Mouse (Mus musculus): ENCODE data around the gene Spef2. TPM values are rescaled to one million over a fixed set of nuclear protein-coding genes. Genes with fewer than 3 reads are reported as not detected.

Spef2 gene
- polyA plus RNA-seq, 1 experiment from 2014 or later, result 0.94 TPM

GRCm38 (mm10) chr15:9629660-9630059, 119.0 kb downstream of the Spef2 start:
- Histone ChIP-seq H3K9me3 (ENCODE audit: control insufficient read depth, low read length) (no peaks in the 10 kb centered on the region), H3K4me3 (ENCODE audit: low read depth, low read length) (no peak overlapping the region), H3K4me1 (replicated peaks; ENCODE audit: control insufficient read depth, insufficient read depth, low read length) (no peaks in the 10 kb centered on the region), H3K9ac (ENCODE audit: low read length) (no peak overlapping the region), H3K36me3 (ENCODE audit: control insufficient read depth, insufficient read depth, low read length) (no peaks in the 10 kb centered on the region), H3K4me2 (ENCODE audit: low read depth, low read length, severe bottlenecking) (no peak overlapping the region), H3K27ac (ENCODE audit: low read depth, low read length) (no peak overlapping the region), H3K27me3 (ENCODE audit: control insufficient read depth, insufficient read depth, low read length) (no peaks in the 10 kb centered on the region)
- ATAC-seq (replicated peaks; ENCODE audit: low FRiP score) (no peak), DNase-seq (ENCODE audit: low spot score) (no peak)
- 79% methylated on average over 1 of the region's 1 CpGs for WGBS

GRCm38 (mm10) chr15:9624619-9625018, 124.0 kb downstream of the Spef2 start:
- Histone ChIP-seq H3K36me3 (ENCODE audit: control insufficient read depth, insufficient read depth, low read length) (no peaks in the 10 kb centered on the region), H3K27me3 (ENCODE audit: control insufficient read depth, insufficient read depth, low read length) (no peaks in the 10 kb centered on the region), H3K4me1 (replicated peaks; ENCODE audit: control insufficient read depth, insufficient read depth, low read length) (no peaks in the 10 kb centered on the region), H3K9ac (ENCODE audit: low read length) (no peak overlapping the region), H3K4me3 (ENCODE audit: low read depth, low read length) (no peak overlapping the region), H3K9me3 (ENCODE audit: control insufficient read depth, low read length) (no peaks in the 10 kb centered on the region), H3K27ac (ENCODE audit: low read depth, low read length) (no peak overlapping the region), H3K4me2 (ENCODE audit: low read depth, low read length, severe bottlenecking) (no peak overlapping the region)
- 68% methylated on average over 2 of the region's 2 CpGs for WGBS
- no peak for ATAC-seq (replicated peaks; ENCODE audit: low FRiP score)
- DNase-seq (ENCODE audit: low spot score), result no peak

GRCm38 (mm10) chr15:9608177-9608576, 140.5 kb downstream of the Spef2 start:
- Histone ChIP-seq H3K36me3 (ENCODE audit: control insufficient read depth, insufficient read depth, low read length) (no peaks in the 10 kb centered on the region), H3K4me1 (replicated peaks; ENCODE audit: control insufficient read depth, insufficient read depth, low read length) (no peaks in the 10 kb centered on the region), H3K4me2 (ENCODE audit: low read depth, low read length, severe bottlenecking) (no peak overlapping the region), H3K9ac (ENCODE audit: low read length) (no peak overlapping the region), H3K4me3 (ENCODE audit: low read depth, low read length) (no peak overlapping the region), H3K9me3 (ENCODE audit: control insufficient read depth, low read length) (no peaks in the 10 kb centered on the region), H3K27me3 (ENCODE audit: control insufficient read depth, insufficient read depth, low read length) (no peaks in the 10 kb centered on the region), H3K27ac (ENCODE audit: low read depth, low read length) (no peak overlapping the region)
- ATAC-seq (replicated peaks; ENCODE audit: low FRiP score) (no peak), DNase-seq (ENCODE audit: low spot score) (no peak)
- WGBS, result 79% methylated on average over 4 of the region's 4 CpGs

GRCm38 (mm10) chr15:9600088-9600455, 148.6 kb downstream of the Spef2 start:
- Histone ChIP-seq H3K9me3 (ENCODE audit: control insufficient read depth, low read length) (no peaks in the 10 kb centered on the region), H3K27me3 (ENCODE audit: control insufficient read depth, insufficient read depth, low read length) (no peaks in the 10 kb centered on the region), H3K9ac (ENCODE audit: low read length) (no peak overlapping the region), H3K4me1 (replicated peaks; ENCODE audit: control insufficient read depth, insufficient read depth, low read length) (no peaks in the 10 kb centered on the region), H3K27ac (ENCODE audit: low read depth, low read length) (no peak overlapping the region), H3K36me3 (ENCODE audit: control insufficient read depth, insufficient read depth, low read length) (no peaks in the 10 kb centered on the region), H3K4me3 (ENCODE audit: low read depth, low read length) (no peak overlapping the region), H3K4me2 (ENCODE audit: low read depth, low read length, severe bottlenecking) (no peak overlapping the region)
- no peak for DNase-seq (ENCODE audit: low spot score)
- 96% methylated on average over 6 of the region's 6 CpGs for WGBS
- no peak for ATAC-seq (replicated peaks; ENCODE audit: low FRiP score)

- Histone ChIP-seq H3K4me3 (ENCODE audit: low read depth, low read length) (no peak overlapping the region), H3K36me3 (ENCODE audit: control insufficient read depth, insufficient read depth, low read length) (no peaks in the 10 kb centered on the region), H3K4me2 (ENCODE audit: low read depth, low read length, severe bottlenecking) (no peak overlapping the region), H3K27ac (ENCODE audit: low read depth, low read length) (no peak overlapping the region), H3K9ac (ENCODE audit: low read length) (no peak overlapping the region), H3K9me3 (ENCODE audit: control insufficient read depth, low read length) (no peaks in the 10 kb centered on the region), H3K27me3 (ENCODE audit: control insufficient read depth, insufficient read depth, low read length) (no peaks in the 10 kb centered on the region), H3K4me1 (replicated peaks; ENCODE audit: control insufficient read depth, insufficient read depth, low read length) (no peaks in the 10 kb centered on the region)
- ATAC-seq (replicated peaks; ENCODE audit: low FRiP score) (no peak), DNase-seq (ENCODE audit: low spot score) (no peak)
- WGBS, result 90% methylated on average over 12 of the region's 12 CpGs
These were observed 149.1 kb downstream of the Spef2 start for GRCm38 (mm10) chr15:9599382-9600087.

GRCm38 (mm10) chr15:9596298-9597060, 152.2 kb downstream of the Spef2 start:
- Histone ChIP-seq H3K36me3 (ENCODE audit: control insufficient read depth, insufficient read depth, low read length) (no peaks in the 10 kb centered on the region), H3K4me3 (ENCODE audit: low read depth, low read length) (no peak overlapping the region), H3K9me3 (ENCODE audit: control insufficient read depth, low read length) (no peaks in the 10 kb centered on the region), H3K4me1 (replicated peaks; ENCODE audit: control insufficient read depth, insufficient read depth, low read length) (no peaks in the 10 kb centered on the region), H3K27me3 (ENCODE audit: control insufficient read depth, insufficient read depth, low read length) (no peaks in the 10 kb centered on the region), H3K27ac (ENCODE audit: low read depth, low read length) (no peak overlapping the region), H3K9ac (ENCODE audit: low read length) (no peak overlapping the region), H3K4me2 (ENCODE audit: low read depth, low read length, severe bottlenecking) (no peak overlapping the region)
- no peak for ATAC-seq (replicated peaks; ENCODE audit: low FRiP score)
- DNase-seq (ENCODE audit: low spot score), result no peak
- WGBS, result 91% methylated on average over 6 of the region's 6 CpGs

GRCm38 (mm10) chr15:9589939-9590338, 158.7 kb downstream of the Spef2 start:
- Histone ChIP-seq H3K27ac (ENCODE audit: low read depth, low read length) (no peak overlapping the region), H3K9me3 (ENCODE audit: control insufficient read depth, low read length) (no peaks in the 10 kb centered on the region), H3K4me3 (ENCODE audit: low read depth, low read length) (no peak overlapping the region), H3K4me2 (ENCODE audit: low read depth, low read length, severe bottlenecking) (no peak overlapping the region), H3K4me1 (replicated peaks; ENCODE audit: control insufficient read depth, insufficient read depth, low read length) (no peaks in the 10 kb centered on the region), H3K36me3 (ENCODE audit: control insufficient read depth, insufficient read depth, low read length) (no peaks in the 10 kb centered on the region), H3K9ac (ENCODE audit: low read length) (no peak overlapping the region), H3K27me3 (ENCODE audit: control insufficient read depth, insufficient read depth, low read length) (no peaks in the 10 kb centered on the region)
- DNase-seq (ENCODE audit: low spot score) (no peak), ATAC-seq (replicated peaks; ENCODE audit: low FRiP score) (no peak)
- WGBS, result 83% methylated on average over 4 of the region's 4 CpGs

GRCm38 (mm10) chr15:9580470-9581280, 168.0 kb downstream of the Spef2 start:
- H3K4me1 ChIP-seq (replicated peaks; ENCODE audit: control insufficient read depth, insufficient read depth, low read length), result no peaks in the 10 kb centered on the region
- H3K27me3 ChIP-seq (ENCODE audit: control insufficient read depth, insufficient read depth, low read length), result no peaks in the 10 kb centered on the region
- DNase-seq (ENCODE audit: low spot score) (no peak), ATAC-seq (replicated peaks; ENCODE audit: low FRiP score) (no peak)
- no peaks in the 10 kb centered on the region for H3K36me3 ChIP-seq (ENCODE audit: control insufficient read depth, insufficient read depth, low read length)
- no peaks in the 10 kb centered on the region for H3K9me3 ChIP-seq (ENCODE audit: control insufficient read depth, low read length)
- H3K9ac ChIP-seq (ENCODE audit: low read length), result no peak overlapping the region
- 92% methylated on average over 11 of the region's 11 CpGs for WGBS
- no peak overlapping the region for H3K27ac ChIP-seq (ENCODE audit: low read depth, low read length)
- no peak overlapping the region for H3K4me3 ChIP-seq (ENCODE audit: low read depth, low read length)
- H3K4me2 ChIP-seq (ENCODE audit: low read depth, low read length, severe bottlenecking), result no peak overlapping the region

All from forebrain, embryonic 11.5 days (tissue).